Mouse (Mus musculus) c-Kit-positive CD71-negative TER-119-negative erythroid progenitor cells, embryonic 14.5 days (primary cell): ENCODE results near the gene Slc25a44.
"Not testable (repeated sequence)": the region's sequence is repeated elsewhere in the genome, so short reads cannot be mapped to it uniquely, and the experiment has no call there.

Experiments
- DNase-seq: peaks from one replicate; pipeline ENCODE4 v3.0.0-alpha.2; 2013; ENCODE audit warnings: low read depth

Gene Slc25a44

GRCm38 (mm10) chr3:88415668-88416067, 9.3 kb downstream of the Slc25a44 start:
- DNase-seq = no peak

- no peak for DNase-seq
Measured at GRCm38 (mm10) chr3:88412636-88413035, 12.3 kb downstream of the Slc25a44 start.

- no peak for DNase-seq
Measured at GRCm38 (mm10) chr3:88411681-88412080, 13.3 kb downstream of the Slc25a44 start.

GRCm38 (mm10) chr3:88410645-88411031, 14.3 kb downstream of the Slc25a44 start:
- DNase-seq = no peak

GRCm38 (mm10) chr3:88409741-88410644, 14.9 kb downstream of the Slc25a44 start, which contains the start of gene Pmf1:
Pmf1 (minus strand) TSS chr3:88410331.
- DNase-seq = peak; percentile 84

- no peak for DNase-seq
Measured at GRCm38 (mm10) chr3:88408953-88409352, 16.0 kb downstream of the Slc25a44 start.

GRCm38 (mm10) chr3:88407529-88407928, 17.4 kb downstream of the Slc25a44 start:
- no peak for DNase-seq

- DNase-seq = peak; percentile 75
Measured at GRCm38 (mm10) chr3:88407090-88407489, 17.8 kb downstream of the Slc25a44 start.

GRCm38 (mm10) chr3:88403522-88404230, 21.3 kb downstream of the Slc25a44 start:
- DNase-seq = no peak

- DNase-seq = no peak
Measured at GRCm38 (mm10) chr3:88398666-88399065, 26.3 kb downstream of the Slc25a44 start.

- no peak for DNase-seq
Measured at GRCm38 (mm10) chr3:88395742-88396141, 29.2 kb downstream of the Slc25a44 start.

- no peak for DNase-seq
Measured at GRCm38 (mm10) chr3:88395288-88395687, 29.7 kb downstream of the Slc25a44 start.

GRCm38 (mm10) chr3:88393776-88394375, 31.1 kb downstream of the Slc25a44 start:
- no peak for DNase-seq

- DNase-seq = no peak
Measured at GRCm38 (mm10) chr3:88384364-88384763, 40.6 kb downstream of the Slc25a44 start, which contains the start of gene Bglap. Bglap (minus strand) TSS chr3:88384464.

- not testable (repeated sequence) for DNase-seq
Measured at GRCm38 (mm10) chr3:88382383-88382782, 42.6 kb downstream of the Slc25a44 start.

GRCm38 (mm10) chr3:88381389-88382315, 43.3 kb downstream of the Slc25a44 start:
- not testable (repeated sequence) for DNase-seq

GRCm38 (mm10) chr3:88378599-88378998, 46.3 kb downstream of the Slc25a44 start, which contains the start of gene Bglap2:
Bglap2 (minus strand) TSS chr3:88378699.
- not testable (repeated sequence) for DNase-seq

GRCm38 (mm10) chr3:88376644-88377043, 48.3 kb downstream of the Slc25a44 start:
- not testable (repeated sequence) for DNase-seq

- DNase-seq = not testable (repeated sequence)
Measured at GRCm38 (mm10) chr3:88375750-88376626, 49.0 kb downstream of the Slc25a44 start.

- not testable (repeated sequence) for DNase-seq
Measured at GRCm38 (mm10) chr3:88372643-88373042, 52.3 kb downstream of the Slc25a44 start, which contains the start of gene Bglap3. Bglap3 (minus strand) TSS chr3:88372743.
